Mouse (Mus musculus): Measurements from ENCODE around the gene Enthd1. TPM values are rescaled to one million over a fixed set of nuclear protein-coding genes. Genes with fewer than 3 reads are reported as not detected.
"Not testable (repeated sequence)": the region's sequence is repeated elsewhere in the genome, so short reads cannot be mapped to it uniquely, and the experiment has no call there.

The Enthd1 gene
- total RNA-seq (2017) = 0.25 and 0.35 TPM in 2 replicates

GRCm38 (mm10) chr15:80565106-80565665 is at the start of gene Enthd1:
Gene Enthd1 (minus strand): TSS chr15:80565156.
- no peak for ATAC-seq (ENCODE audit: extremely low read depth, insufficient number of reproducible peaks, low FRiP score, poor library complexity, severe bottlenecking)

GRCm38 (mm10) chr15:80613904-80614303 is 48.9 kb upstream of the Enthd1 start:
- no peak for ATAC-seq (ENCODE audit: extremely low read depth, insufficient number of reproducible peaks, low FRiP score, poor library complexity, severe bottlenecking)

GRCm38 (mm10) chr15:80611478-80611877 is 46.5 kb upstream of the Enthd1 start:
- ATAC-seq (ENCODE audit: extremely low read depth, insufficient number of reproducible peaks, low FRiP score, poor library complexity, severe bottlenecking) = peak; percentile 35; the same call in 1 of the 2 replicates

GRCm38 (mm10) chr15:80610335-80610734 is 45.4 kb upstream of the Enthd1 start:
- no peak for ATAC-seq (ENCODE audit: extremely low read depth, insufficient number of reproducible peaks, low FRiP score, poor library complexity, severe bottlenecking)

GRCm38 (mm10) chr15:80607970-80608369 is 43.0 kb upstream of the Enthd1 start:
- no peak for ATAC-seq (ENCODE audit: extremely low read depth, insufficient number of reproducible peaks, low FRiP score, poor library complexity, severe bottlenecking)

- no peak for ATAC-seq (ENCODE audit: extremely low read depth, insufficient number of reproducible peaks, low FRiP score, poor library complexity, severe bottlenecking)
These were observed 39.1 kb upstream of the Enthd1 start for GRCm38 (mm10) chr15:80604026-80604425.

- no peak for ATAC-seq (ENCODE audit: extremely low read depth, insufficient number of reproducible peaks, low FRiP score, poor library complexity, severe bottlenecking)
These were observed 37.5 kb upstream of the Enthd1 start for GRCm38 (mm10) chr15:80602487-80602886.

GRCm38 (mm10) chr15:80601456-80601855 is 36.5 kb upstream of the Enthd1 start:
- ATAC-seq (ENCODE audit: extremely low read depth, insufficient number of reproducible peaks, low FRiP score, poor library complexity, severe bottlenecking) = no peak

- no peak for ATAC-seq (ENCODE audit: extremely low read depth, insufficient number of reproducible peaks, low FRiP score, poor library complexity, severe bottlenecking)
These were observed 34.9 kb upstream of the Enthd1 start for GRCm38 (mm10) chr15:80599843-80600242.

- ATAC-seq (ENCODE audit: extremely low read depth, insufficient number of reproducible peaks, low FRiP score, poor library complexity, severe bottlenecking) = peak; percentile 81
These were observed 34.3 kb upstream of the Enthd1 start for GRCm38 (mm10) chr15:80599213-80599750.

- ATAC-seq (ENCODE audit: extremely low read depth, insufficient number of reproducible peaks, low FRiP score, poor library complexity, severe bottlenecking) = no peak
These were observed 33.8 kb upstream of the Enthd1 start for GRCm38 (mm10) chr15:80598750-80599149.

GRCm38 (mm10) chr15:80593877-80594276 is 28.9 kb upstream of the Enthd1 start:
- ATAC-seq (ENCODE audit: extremely low read depth, insufficient number of reproducible peaks, low FRiP score, poor library complexity, severe bottlenecking) = no peak

- ATAC-seq (ENCODE audit: extremely low read depth, insufficient number of reproducible peaks, low FRiP score, poor library complexity, severe bottlenecking) = no peak
These were observed 27.8 kb upstream of the Enthd1 start for GRCm38 (mm10) chr15:80592737-80593136.

- ATAC-seq (ENCODE audit: extremely low read depth, insufficient number of reproducible peaks, low FRiP score, poor library complexity, severe bottlenecking) = no peak
These were observed 25.7 kb upstream of the Enthd1 start for GRCm38 (mm10) chr15:80590641-80591040.

- ATAC-seq (ENCODE audit: extremely low read depth, insufficient number of reproducible peaks, low FRiP score, poor library complexity, severe bottlenecking) = no peak
These were observed 21.3 kb upstream of the Enthd1 start for GRCm38 (mm10) chr15:80586296-80586695.

- ATAC-seq (ENCODE audit: extremely low read depth, insufficient number of reproducible peaks, low FRiP score, poor library complexity, severe bottlenecking) = peak; percentile 50; the same call in 1 of the 2 replicates
These were observed 17.9 kb upstream of the Enthd1 start for GRCm38 (mm10) chr15:80582581-80583495.

- not testable (repeated sequence) for ATAC-seq (ENCODE audit: extremely low read depth, insufficient number of reproducible peaks, low FRiP score, poor library complexity, severe bottlenecking)
These were observed 15.6 kb upstream of the Enthd1 start for GRCm38 (mm10) chr15:80580585-80580984.

- ATAC-seq (ENCODE audit: extremely low read depth, insufficient number of reproducible peaks, low FRiP score, poor library complexity, severe bottlenecking) = no peak
These were observed 14.2 kb upstream of the Enthd1 start for GRCm38 (mm10) chr15:80579121-80579520.

- ATAC-seq (ENCODE audit: extremely low read depth, insufficient number of reproducible peaks, low FRiP score, poor library complexity, severe bottlenecking) = no peak
These were observed 12.4 kb upstream of the Enthd1 start for GRCm38 (mm10) chr15:80577166-80577960.

All from neutrophil, adult 5-6 weeks (primary cell).